Comparison of ENCODE assay signal across 9 mouse cellular contexts in the genomic region with DNA sequence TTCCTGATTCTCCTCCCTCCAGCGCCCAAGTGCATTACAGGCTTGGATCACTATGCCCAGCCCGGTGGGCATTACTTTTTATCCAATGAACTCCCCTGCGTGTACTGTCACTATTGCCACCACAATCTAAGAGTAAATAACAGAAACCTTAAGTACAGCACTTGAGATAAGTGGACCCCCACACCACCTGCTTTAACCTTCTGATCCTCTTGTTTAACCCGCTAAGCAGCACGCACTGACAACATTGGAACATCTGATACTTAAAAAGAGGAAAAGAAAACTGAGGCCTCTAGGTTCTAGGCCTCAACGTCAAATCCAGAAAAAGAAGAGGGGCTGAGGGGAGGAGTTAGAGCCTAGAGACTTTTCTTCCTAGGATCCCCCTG. TPM values are rescaled to one million over a fixed set of nuclear protein-coding genes. Genes with fewer than 3 reads are reported as not detected.
DNase-seq lines count a peak whose midpoint lies in the region; ATAC-seq and TF ChIP-seq lines count a peak whose summit lies in the region.
"Had no signal": no experiment of that assay in that cellular context is flagged by ENCODE, and none has a peak within 500 bp of the region (broad histone marks: within the 10 kb centered on the region; RNA-seq: fewer than 3 reads in every experiment).

No protein-coding gene starts in this region.

- DNase-seq in kidney, postnatal 10 days: no peak
- no peak for DNase-seq in limb, embryonic 10.5 days (ENCODE audit: low spot score)
- DNase-seq in cerebellum, adult 11 months: no peak
- no peak for DNase-seq in gastrocnemius, postnatal 14 days
- no peak for DNase-seq in ovary, postnatal 10 days (ENCODE audit: low spot score)

- WGBS in kidney, embryonic 14.5 days: 17% methylated on average over 6 of the region's 6 CpGs
- WGBS in embryonic facial prominence, embryonic 13.5 days: 19% methylated on average over 6 of the region's 6 CpGs
- WGBS in limb, embryonic 10.5 days: 26% methylated on average over 6 of the region's 6 CpGs

- intact Hi-C loops in gastrocnemius, postnatal 14 days (cut with DNase I; ENCODE audit: low total_unique reads): no loop called here

- peak overlapping the region; percentile 69 for H3K9ac ChIP-seq in kidney, embryonic 14.5 days (ENCODE audit: low read depth, low read length)
- H3K9ac ChIP-seq in embryonic facial prominence, embryonic 13.5 days: peak overlapping the region; percentile 81

- H3K4me1 ChIP-seq in kidney, embryonic 14.5 days (ENCODE audit: control insufficient read depth, insufficient read depth, low read length): peaks cover 9% of the 10 kb centered on the region; the same call in 1 of the 2 replicates
- peaks cover 13% of the 10 kb centered on the region for H3K4me1 ChIP-seq in embryonic facial prominence, embryonic 13.5 days
- H3K4me1 ChIP-seq in limb, embryonic 10.5 days: peaks cover 28% of the 10 kb centered on the region

- no peak for ATAC-seq in kidney, embryonic 14.5 days (ENCODE audit: low FRiP score, low TSS enrichment)
- no peak for ATAC-seq in embryonic facial prominence, embryonic 13.5 days (ENCODE audit: insufficient number of reproducible peaks, insufficient read depth, low FRiP score, low TSS enrichment, low read depth)

- no peaks in the 10 kb centered on the region for H3K27me3 ChIP-seq in kidney, embryonic 14.5 days (ENCODE audit: control insufficient read depth, insufficient read depth, low read length)
- H3K27me3 ChIP-seq in embryonic facial prominence, embryonic 13.5 days: no peaks in the 10 kb centered on the region
- no peaks in the 10 kb centered on the region for H3K27me3 ChIP-seq in limb, embryonic 10.5 days (ENCODE audit: low read depth, poor library complexity, severe bottlenecking)
- no peaks in the 10 kb centered on the region for H3K27me3 ChIP-seq in myocyte (ENCODE audit: control insufficient read depth, insufficient read depth, insufficient read length)

- H3ac ChIP-seq in myocyte (ENCODE audit: control insufficient read depth, insufficient read length): peak overlapping the region; percentile 47

- H3K79me2 ChIP-seq in myocyte (ENCODE audit: control insufficient read depth, insufficient read depth): peaks cover 20% of the 10 kb centered on the region

- no peaks in the 10 kb centered on the region for H3K9me3 ChIP-seq in kidney, embryonic 14.5 days (ENCODE audit: control insufficient read depth, low read length)
- no peaks in the 10 kb centered on the region for H3K9me3 ChIP-seq in embryonic facial prominence, embryonic 13.5 days
- no peaks in the 10 kb centered on the region for H3K9me3 ChIP-seq in limb, embryonic 10.5 days (replicated peaks)

- peak overlapping the region; percentile 90 for H3K27ac ChIP-seq in kidney, embryonic 14.5 days (ENCODE audit: low read depth, low read length)
- peak overlapping the region; percentile 90 for H3K27ac ChIP-seq in embryonic facial prominence, embryonic 13.5 days
- H3K27ac ChIP-seq in limb, embryonic 10.5 days: peak overlapping the region; percentile 93

- H3K4me2 ChIP-seq in kidney, embryonic 14.5 days (replicated peaks; ENCODE audit: low read depth, low read length): peak overlapping the region; percentile 58
- H3K4me2 ChIP-seq in embryonic facial prominence, embryonic 13.5 days: peak overlapping the region; percentile 69
- H3K4me2 ChIP-seq in myocyte (ENCODE audit: low read depth): peak overlapping the region; percentile 93

- H3K36me3 ChIP-seq in kidney, embryonic 14.5 days (ENCODE audit: control insufficient read depth, insufficient read depth, low read length): peaks cover 26% of the 10 kb centered on the region
- H3K36me3 ChIP-seq in embryonic facial prominence, embryonic 13.5 days: peaks cover 28% of the 10 kb centered on the region
- peaks cover 28% of the 10 kb centered on the region for H3K36me3 ChIP-seq in limb, embryonic 10.5 days
- peaks cover 8% of the 10 kb centered on the region for H3K36me3 ChIP-seq in myocyte (ENCODE audit: control insufficient read depth, insufficient read depth)

- H3K4me3 ChIP-seq in kidney, embryonic 14.5 days (ENCODE audit: low read length): peak overlapping the region; percentile 59
- peak overlapping the region; percentile 68 for H3K4me3 ChIP-seq in embryonic facial prominence, embryonic 13.5 days
- peak overlapping the region; percentile 80 for H3K4me3 ChIP-seq in limb, embryonic 10.5 days
- peak overlapping the region; percentile 93 for H3K4me3 ChIP-seq in myocyte

- TF ChIP-seq POLR2A in myocyte (IDR thresholded peaks at IDR 0.05; ENCODE audit: insufficient read length, low read depth): no peak

TF ChIP-seq in myocyte, 11 proteins besides CTCF, POLR2A, EP300 and RAD21:
- TF ChIP-seq MYOD1 (IDR thresholded peaks at IDR 0.05; ENCODE audit: control insufficient read depth in 1 of 3, insufficient read length in 2 of 3, low read depth in 2 of 3) (no peak), POLR2AphosphoS2 (IDR thresholded peaks at IDR 0.05; ENCODE audit: insufficient read length, low read depth) (no peak), MYOG (IDR thresholded peaks at IDR 0.05; ENCODE audit: control insufficient read depth in 1 of 3, insufficient read depth in 1 of 3, insufficient read length in 2 of 3, low read depth in 2 of 3) (no peak), TCF3 (IDR thresholded peaks at IDR 0.05; ENCODE audit: insufficient read length, low read depth) (no peak), CEBPB (IDR thresholded peaks at IDR 0.05; ENCODE audit: insufficient read depth, poor library complexity, severe bottlenecking) (no peak), REST (IDR thresholded peaks at IDR 0.05; ENCODE audit: insufficient read depth, insufficient read length) (no peak), TCF12 (IDR thresholded peaks at IDR 0.05; ENCODE audit: insufficient read depth, poor library complexity, severe bottlenecking) (no peak), E2F4 (IDR thresholded peaks at IDR 0.05; ENCODE audit: insufficient read depth) (no peak), SRF (IDR thresholded peaks at IDR 0.05; ENCODE audit: control insufficient read depth, insufficient read length, low read depth) (no peak), MAX (IDR thresholded peaks at IDR 0.05; ENCODE audit: low read depth) (no peak), USF1 (IDR thresholded peaks at IDR 0.05; ENCODE audit: low read depth) (no peak)

RNA-seq across cellular contexts. Expression of a gene that starts 0.5 kb away (rescaled TPM):
- 47.9 and 49.1 TPM in 2 replicates for polyA plus RNA-seq in kidney, embryonic 14.5 days (2014; fragmentation: Nextera tagmentation; extraction: Ambion mirVana)
- polyA plus RNA-seq in embryonic facial prominence, embryonic 13.5 days (2015; fragmentation: Nextera tagmentation; extraction: Ambion mirVana): 51.3 and 60.6 TPM in 2 replicates
- 62.1 and 64.2 TPM in 2 replicates for polyA plus RNA-seq in limb, embryonic 10.5 days (2016; fragmentation: Nextera tagmentation; extraction: Ambion mirVana)
- polyA plus RNA-seq in myocyte (2012; fragmentation: generic; extraction: Trizol): 23.2 TPM
- 10 to 100 TPM; 10.6 to 11.6 TPM for total RNA-seq in gastrocnemius, postnatal 14 days (2021)

RNA-seq across cellular contexts. Expression of a gene that starts 0.6 kb away (rescaled TPM):
- polyA plus RNA-seq in kidney, embryonic 14.5 days (2014; fragmentation: Nextera tagmentation; extraction: Ambion mirVana): 21.4 and 24.5 TPM in 2 replicates
- 25.3 and 31.1 TPM in 2 replicates for polyA plus RNA-seq in embryonic facial prominence, embryonic 13.5 days (2015; fragmentation: Nextera tagmentation; extraction: Ambion mirVana)
- 28.7 and 30.4 TPM in 2 replicates for polyA plus RNA-seq in limb, embryonic 10.5 days (2016; fragmentation: Nextera tagmentation; extraction: Ambion mirVana)
- 17.2 TPM for polyA plus RNA-seq in myocyte (2012; fragmentation: generic; extraction: Trizol)
- 1 to 10 TPM; 8.2 to 8.9 TPM for total RNA-seq in gastrocnemius, postnatal 14 days (2021)

RNA-seq across cellular contexts. Expression of a gene that starts 21.8 kb away (rescaled TPM):
- 0.28 and 0.94 TPM in 2 replicates for polyA plus RNA-seq in kidney, embryonic 14.5 days (2014; fragmentation: Nextera tagmentation; extraction: Ambion mirVana)
- polyA plus RNA-seq in embryonic facial prominence, embryonic 13.5 days (2015; fragmentation: Nextera tagmentation; extraction: Ambion mirVana): 0.28 and 0.47 TPM in 2 replicates
- not detected in 2 replicates for polyA plus RNA-seq in limb, embryonic 10.5 days (2016; fragmentation: Nextera tagmentation; extraction: Ambion mirVana)
- polyA plus RNA-seq in myocyte (2012; fragmentation: generic; extraction: Trizol): 0.13 TPM
- total RNA-seq in gastrocnemius, postnatal 14 days (2021): not detected
- total RNA-seq: neutrophil, adult 5-6 weeks had no signal

RNA-seq across cellular contexts. Expression of a gene that starts 29.2 kb away (rescaled TPM):
- 23.6 and 38.1 TPM in 2 replicates for polyA plus RNA-seq in kidney, embryonic 14.5 days (2014; fragmentation: Nextera tagmentation; extraction: Ambion mirVana)
- 15.3 and 15.4 TPM in 2 replicates for polyA plus RNA-seq in embryonic facial prominence, embryonic 13.5 days (2015; fragmentation: Nextera tagmentation; extraction: Ambion mirVana)
- polyA plus RNA-seq in limb, embryonic 10.5 days (2016; fragmentation: Nextera tagmentation; extraction: Ambion mirVana): 8.9 and 9.5 TPM in 2 replicates
- polyA plus RNA-seq in myocyte (2012; fragmentation: generic; extraction: Trizol): 0.12 TPM
- under 1 TPM in 1 of 2 experiments, not detected in 1; 0.64 TPM for total RNA-seq in gastrocnemius, postnatal 14 days (2021)
- total RNA-seq: neutrophil, adult 5-6 weeks had no signal

RNA-seq across cellular contexts. Expression of a gene that starts 33.6 kb away (rescaled TPM):
- 0.31 and 0.43 TPM in 2 replicates for polyA plus RNA-seq in kidney, embryonic 14.5 days (2014; fragmentation: Nextera tagmentation; extraction: Ambion mirVana)
- polyA plus RNA-seq in embryonic facial prominence, embryonic 13.5 days (2015; fragmentation: Nextera tagmentation; extraction: Ambion mirVana): 0.78 and 1.0 TPM in 2 replicates
- polyA plus RNA-seq in limb, embryonic 10.5 days (2016; fragmentation: Nextera tagmentation; extraction: Ambion mirVana): 0.73 and 0.95 TPM in 2 replicates
- 6.3 TPM for polyA plus RNA-seq in myocyte (2012; fragmentation: generic; extraction: Trizol)
- under 1 TPM in 1 of 2 experiments, not detected in 1; 0.06 TPM for total RNA-seq in gastrocnemius, postnatal 14 days (2021)
